Mouse (Mus musculus): Measurements from ENCODE around the gene Elmo3. TPM values are rescaled to one million over a fixed set of nuclear protein-coding genes. Genes with fewer than 3 reads are reported as not detected.

Elmo3 gene
- total and polyA plus RNA-seq, 3 experiments = 0.72 to 1.4 (median 1.3) TPM

DNA sequence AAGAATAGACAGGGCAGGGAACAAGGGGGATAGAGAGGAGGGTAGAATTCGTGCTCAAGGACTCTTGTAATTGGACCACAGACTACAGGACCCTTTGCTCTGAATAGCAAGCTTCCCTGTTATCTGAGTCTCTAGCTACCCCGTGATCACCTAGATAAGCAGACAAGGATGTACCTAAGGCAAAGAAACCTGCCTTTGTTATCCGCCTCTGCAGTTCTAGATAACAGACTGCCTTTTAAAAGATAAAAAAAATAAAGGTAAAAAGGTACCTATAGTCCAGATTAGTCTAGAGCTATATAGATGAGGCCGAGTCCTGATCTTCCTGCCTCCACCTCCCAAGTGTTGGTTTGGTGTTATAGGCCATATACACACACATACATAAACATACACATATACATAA, 37.4 kb downstream of the Elmo3 start:
- in situ Hi-C loops (cut with MboI; ENCODE audit: low pct_ligation_motif_present, low pct_unique_long_range_greater_than_20kb, low sequenced_read_pairs) (no loop called here), dilution Hi-C loops (cut with MboI; ENCODE audit: extremely low pct_ligation_motif_present, extremely low pct_unique_long_range_greater_than_20kb, low sequenced_read_pairs) (no loop called here)
- Histone ChIP-seq H3K36me3 (replicated peaks in 1 of 2; ENCODE audit: control insufficient read depth in 1 of 2, insufficient read depth in 1 of 2, low read length in 1 of 2) (peaks cover 0 to 5% of the 10 kb centered on the region in 2 experiments), H3K79me2 (replicated peaks; ENCODE audit: control insufficient read depth, extremely low read depth, insufficient read depth, poor library complexity, severe bottlenecking) (no peaks in the 10 kb centered on the region; the same call in 1 of the 2 replicates), H3K9me3 (replicated peaks; ENCODE audit: low read length) (no peaks in the 10 kb centered on the region), H3K9ac (ENCODE audit: insufficient read depth, low read depth) (no peak overlapping the region), H3K4me3 (replicated peaks in 1 of 3; ENCODE audit: low read depth in 2 of 3, low read length in 2 of 3, poor library complexity in 1 of 3) (no peak overlapping the region), H3K4me2 (ENCODE audit: insufficient read depth, low read depth, poor library complexity, severe bottlenecking) (no peak overlapping the region), H3K4me1 (ENCODE audit: control insufficient read depth in 1 of 2, insufficient read depth in 2 of 2) (peaks cover 15 to 48% of the 10 kb centered on the region in 2 experiments), H3K27me3 (replicated peaks) (no peaks in the 10 kb centered on the region), H3K27ac (ENCODE audit: insufficient read depth, low read depth) (no peak overlapping the region)
- TF ChIP-seq CHD2 (IDR thresholded peaks at IDR 0.05; ENCODE audit: low read length) (no peak), ZKSCAN1 (IDR thresholded peaks at IDR 0.05; ENCODE audit: borderline replicate concordance, low read depth, low read length) (no peak), TBP (conservative IDR thresholded peaks at IDR 0.05; ENCODE audit: low read depth, low read length) (no peak), RCOR1 (conservative IDR thresholded peaks at IDR 0.05; ENCODE audit: low read depth, low read length) (no peak), MAFK (IDR thresholded peaks at IDR 0.05; ENCODE audit: insufficient replicate concordance, low read length) (no peak), NRF1 (IDR thresholded peaks at IDR 0.05; ENCODE audit: low read depth, low read length) (no peak), TCF12 (IDR thresholded peaks at IDR 0.05; ENCODE audit: low read depth, low read length) (no peak), ELF1 (IDR thresholded peaks at IDR 0.05; ENCODE audit: low read depth, low read length) (no peak), EP300 (IDR thresholded peaks at IDR 0.05; ENCODE audit: low read length) (no peak), NELFE (IDR thresholded peaks at IDR 0.05; ENCODE audit: low read depth, low read length) (no peak), ZMIZ1 (IDR thresholded peaks at IDR 0.05; ENCODE audit: low read depth, low read length) (no peak), JUN (IDR thresholded peaks at IDR 0.05; ENCODE audit: insufficient read depth, low read depth, low read length) (no peak), ZNF384 (IDR thresholded peaks at IDR 0.05; ENCODE audit: low read depth, low read length) (no peak), IRF4 (IDR thresholded peaks at IDR 0.05; ENCODE audit: low read depth, low read length) (no peak), POLR2A (IDR thresholded peaks at IDR 0.05; ENCODE audit: low read depth, low read length) (no peak), MXI1 (IDR thresholded peaks at IDR 0.05; ENCODE audit: low read depth, low read length) (no peak), HCFC1 (IDR thresholded peaks at IDR 0.05; ENCODE audit: low read depth, low read length) (no peak)
- no peak for DNase-seq (ENCODE audit: extremely low read depth)

DNA sequence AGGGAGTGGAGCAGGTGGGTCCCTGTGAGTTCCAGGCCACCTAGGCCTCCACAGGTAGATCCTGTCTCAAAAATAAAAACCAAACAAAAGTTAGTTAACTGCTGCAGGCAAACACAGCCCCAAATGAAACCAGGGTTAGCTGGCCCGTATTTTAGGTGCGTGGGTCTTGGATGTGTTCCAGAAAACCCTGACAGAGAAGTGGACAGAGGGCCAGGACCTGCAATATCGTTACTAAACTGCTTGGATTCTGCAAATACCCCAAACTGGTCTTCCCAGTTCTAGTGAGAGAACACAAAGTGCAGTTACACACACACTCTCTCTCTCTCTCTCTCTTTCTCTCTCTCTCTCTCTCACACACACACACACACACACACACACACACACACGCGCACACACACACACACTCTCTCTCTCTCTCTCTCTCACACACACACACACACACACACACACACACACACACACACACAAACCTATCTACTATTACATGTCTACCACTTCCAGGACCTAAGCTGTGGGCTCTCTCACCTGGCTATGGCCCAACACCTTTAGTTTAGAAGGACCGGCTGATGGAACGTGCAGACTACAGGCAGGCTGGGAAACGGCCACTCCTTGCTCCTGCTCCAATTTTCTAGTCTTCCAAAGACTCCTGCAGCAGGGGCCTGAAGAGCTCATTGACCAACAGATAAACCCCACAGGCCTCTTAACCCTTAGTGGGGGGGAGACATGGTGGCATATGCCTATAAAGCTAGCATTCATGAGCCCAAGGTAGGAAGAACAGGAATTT, 38.6 kb downstream of the Elmo3 start:
- Histone ChIP-seq H3K27me3 (replicated peaks) (peaks cover 7% of the 10 kb centered on the region), H3K36me3 (replicated peaks in 1 of 2; ENCODE audit: control insufficient read depth in 1 of 2, insufficient read depth in 1 of 2, low read length in 1 of 2) (no peaks in the 10 kb centered on the region), H3K9ac (ENCODE audit: insufficient read depth, low read depth) (no peak overlapping the region), H3K79me2 (replicated peaks; ENCODE audit: control insufficient read depth, extremely low read depth, insufficient read depth, poor library complexity, severe bottlenecking) (no peaks in the 10 kb centered on the region; the same call in 1 of the 2 replicates), H3K4me3 (replicated peaks in 1 of 3; ENCODE audit: low read depth in 2 of 3, low read length in 2 of 3, poor library complexity in 1 of 3) (no peak overlapping the region), H3K4me1 (ENCODE audit: control insufficient read depth in 1 of 2, insufficient read depth in 2 of 2) (peaks cover 15 to 44% of the 10 kb centered on the region in 2 experiments), H3K4me2 (ENCODE audit: insufficient read depth, low read depth, poor library complexity, severe bottlenecking) (no peak overlapping the region), H3K27ac (ENCODE audit: insufficient read depth, low read depth) (no peak overlapping the region), H3K9me3 (replicated peaks; ENCODE audit: low read length) (no peaks in the 10 kb centered on the region)
- TF ChIP-seq HCFC1 (IDR thresholded peaks at IDR 0.05; ENCODE audit: low read depth, low read length) (no peak), ETS1 (conservative IDR thresholded peaks at IDR 0.05; ENCODE audit: low read depth, low read length) (no peak)
- no peak for DNase-seq (ENCODE audit: extremely low read depth)
- in situ Hi-C loops (cut with MboI; ENCODE audit: low pct_ligation_motif_present, low pct_unique_long_range_greater_than_20kb, low sequenced_read_pairs) = no loop called here
- dilution Hi-C loops (cut with MboI; ENCODE audit: extremely low pct_ligation_motif_present, extremely low pct_unique_long_range_greater_than_20kb, low sequenced_read_pairs) = no loop called here

All from CH12.LX (cell line).